Mouse (Mus musculus): ENCODE results near the gene Sstr3. TPM values are rescaled to one million over a fixed set of nuclear protein-coding genes. Genes with fewer than 3 reads are reported as not detected.

Sstr3 gene
- polyA plus RNA-seq, 1 experiment from 2014 or later, result not detected

DNA sequence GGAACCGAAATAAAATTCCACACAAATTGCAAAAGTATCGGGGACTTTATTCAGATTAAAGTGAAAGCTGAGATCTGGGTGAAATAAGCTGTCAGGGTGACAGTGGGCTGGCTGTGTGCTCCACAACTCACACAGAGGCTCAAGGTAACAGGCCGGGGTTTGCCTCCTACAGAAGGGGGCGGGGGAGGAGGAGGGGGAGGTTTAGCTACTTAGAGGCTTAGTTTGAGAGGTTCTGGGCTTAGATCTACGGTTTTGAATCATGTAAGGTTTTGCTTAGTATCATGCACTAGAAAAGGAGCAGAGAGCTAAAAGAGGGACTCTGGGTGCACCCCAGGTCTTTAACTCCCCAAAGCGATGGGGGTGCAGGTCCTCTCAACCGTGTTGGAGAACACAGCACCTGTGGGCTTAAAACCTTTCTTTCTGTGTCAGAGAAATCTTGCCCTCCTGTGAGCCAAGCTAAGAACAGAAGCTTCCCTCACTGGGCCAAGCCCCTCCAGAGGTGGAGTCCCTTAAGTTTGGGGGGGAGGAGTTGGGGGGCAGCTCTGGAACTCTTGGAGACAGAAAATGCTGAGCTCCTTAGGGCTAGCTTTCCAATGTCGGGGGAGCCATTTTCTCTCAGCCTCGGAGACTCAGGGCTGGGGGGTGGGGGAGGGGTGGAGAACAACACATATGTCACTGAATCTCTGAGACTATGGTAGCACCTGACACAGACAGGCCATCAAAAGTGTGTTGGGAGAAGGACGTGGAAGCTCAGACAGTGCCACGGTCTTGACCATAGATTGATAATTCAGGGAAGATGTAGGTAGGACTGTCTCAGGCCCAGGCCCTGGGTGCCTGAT, 14.9 kb upstream of the Sstr3 start:
- ATAC-seq (ENCODE audit: insufficient number of reproducible peaks, low FRiP score, low TSS enrichment, low read depth), result no peak
- Histone ChIP-seq H3K27ac (replicated peaks) (no peak overlapping the region), H3K4me2 (replicated peaks) (no peak overlapping the region), H3K4me1 (no peaks in the 10 kb centered on the region), H3K27me3 (no peaks in the 10 kb centered on the region), H3K9ac (no peak overlapping the region), H3K9me3 (replicated peaks) (no peaks in the 10 kb centered on the region), H3K36me3 (no peaks in the 10 kb centered on the region), H3K4me3 (replicated peaks) (no peak overlapping the region)
- 52% methylated on average over 11 of the region's 11 CpGs for WGBS

GRCm38 (mm10) chr15:78557693-78558535, 13.4 kb upstream of the Sstr3 start:
- 56% methylated on average over 10 of the region's 10 CpGs for WGBS
- Histone ChIP-seq H3K36me3 (no peaks in the 10 kb centered on the region), H3K9me3 (replicated peaks) (no peaks in the 10 kb centered on the region), H3K9ac (no peak overlapping the region), H3K27me3 (no peaks in the 10 kb centered on the region), H3K27ac (replicated peaks) (no peak overlapping the region), H3K4me1 (no peaks in the 10 kb centered on the region), H3K4me3 (replicated peaks) (no peak overlapping the region), H3K4me2 (replicated peaks) (no peak overlapping the region)
- no peak for ATAC-seq (ENCODE audit: insufficient number of reproducible peaks, low FRiP score, low TSS enrichment, low read depth)

GRCm38 (mm10) chr15:78554545-78555313, 10.2 kb upstream of the Sstr3 start:
- whole genome bisulfite sequencing, result 52% methylated on average over 25 of the region's 25 CpGs
- no peak for ATAC-seq (ENCODE audit: insufficient number of reproducible peaks, low FRiP score, low TSS enrichment, low read depth)
- Histone ChIP-seq H3K9ac (no peak overlapping the region), H3K27me3 (no peaks in the 10 kb centered on the region), H3K27ac (replicated peaks) (no peak overlapping the region), H3K4me3 (replicated peaks) (peak overlapping the region; percentile 29), H3K4me1 (no peaks in the 10 kb centered on the region), H3K4me2 (replicated peaks) (peak overlapping the region; percentile 41), H3K9me3 (replicated peaks) (no peaks in the 10 kb centered on the region), H3K36me3 (no peaks in the 10 kb centered on the region)

DNA sequence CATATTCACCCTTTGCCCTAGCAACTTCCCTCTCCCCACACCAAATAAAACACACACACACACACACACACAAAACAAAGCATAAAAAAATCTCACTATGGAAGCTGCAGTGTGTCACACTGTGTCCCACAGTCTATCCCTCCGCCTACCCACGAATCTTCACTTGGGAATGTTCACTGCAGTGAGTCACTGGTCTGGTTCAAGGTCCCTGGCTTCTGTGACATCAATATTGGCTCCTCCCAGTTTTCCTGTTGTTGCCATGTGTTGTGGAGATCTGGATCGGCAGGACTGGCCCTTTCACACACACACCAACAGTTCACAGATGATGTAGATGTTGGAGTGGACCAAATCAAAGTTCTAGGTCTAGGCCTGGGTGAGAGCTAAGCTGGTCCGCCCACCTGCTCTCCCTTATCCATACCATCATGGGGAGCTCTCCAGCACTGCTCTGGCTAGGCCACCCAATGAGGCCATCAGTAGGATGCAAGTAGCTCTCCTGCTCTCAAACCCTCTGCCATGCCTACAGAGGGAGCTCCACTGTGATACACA, 4.8 kb upstream of the Sstr3 start:
- no peaks in the 10 kb centered on the region for H3K36me3 ChIP-seq
- peaks cover 10% of the 10 kb centered on the region; the same call in 1 of the 2 replicates for H3K27me3 ChIP-seq
- H3K9me3 ChIP-seq (replicated peaks), result no peaks in the 10 kb centered on the region
- no peak overlapping the region for H3K4me2 ChIP-seq (replicated peaks)
- peaks cover 5% of the 10 kb centered on the region; the same call in 1 of the 2 replicates for H3K4me1 ChIP-seq
- H3K9ac ChIP-seq, result no peak overlapping the region
- H3K4me3 ChIP-seq (replicated peaks), result no peak overlapping the region
- no peak overlapping the region for H3K27ac ChIP-seq (replicated peaks)
- ATAC-seq (ENCODE audit: insufficient number of reproducible peaks, low FRiP score, low TSS enrichment, low read depth), result no peak
- WGBS, result 71% methylated on average over 4 of the region's 4 CpGs

DNA sequence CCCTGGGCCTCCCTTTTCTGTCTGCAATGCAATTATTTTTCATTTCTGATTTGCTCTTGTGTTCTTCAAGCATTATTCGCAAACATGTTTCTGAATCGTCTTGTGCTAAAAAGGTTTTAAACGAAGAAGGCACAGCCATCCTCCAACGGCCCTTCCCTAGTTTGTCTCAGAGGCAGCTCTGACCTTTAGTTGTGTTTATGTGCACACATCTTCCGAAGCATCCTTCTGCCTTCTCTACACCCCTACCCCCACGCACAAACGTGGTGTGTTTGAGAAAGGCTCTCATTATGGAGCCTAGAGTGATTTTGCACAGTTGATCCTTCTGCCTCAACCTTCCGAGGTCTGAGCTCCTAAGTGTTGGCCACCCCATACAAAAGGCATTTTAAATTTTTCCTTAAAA, 4.2 kb upstream of the Sstr3 start:
- Histone ChIP-seq H3K36me3 (no peaks in the 10 kb centered on the region), H3K27ac (replicated peaks) (no peak overlapping the region), H3K4me2 (replicated peaks) (no peak overlapping the region), H3K4me1 (peaks cover 5% of the 10 kb centered on the region; the same call in 1 of the 2 replicates), H3K9me3 (replicated peaks) (no peaks in the 10 kb centered on the region), H3K9ac (no peak overlapping the region), H3K4me3 (replicated peaks) (no peak overlapping the region), H3K27me3 (peaks cover 16% of the 10 kb centered on the region; the same call in 1 of the 2 replicates)
- 68% methylated on average over 8 of the region's 8 CpGs for WGBS
- no peak for ATAC-seq (ENCODE audit: insufficient number of reproducible peaks, low FRiP score, low TSS enrichment, low read depth)

GRCm38 (mm10) chr15:78548336-78548665, 3.8 kb upstream of the Sstr3 start:
- ATAC-seq (ENCODE audit: insufficient number of reproducible peaks, low FRiP score, low TSS enrichment, low read depth), result peak; percentile 56; the same call in 1 of the 2 replicates
- no peak overlapping the region for H3K4me2 ChIP-seq (replicated peaks)
- H3K9me3 ChIP-seq (replicated peaks), result no peaks in the 10 kb centered on the region
- 25% methylated on average over 3 of the region's 3 CpGs for WGBS
- no peak overlapping the region for H3K27ac ChIP-seq (replicated peaks)
- no peak overlapping the region for H3K4me3 ChIP-seq (replicated peaks)
- peaks cover 20% of the 10 kb centered on the region; the same call in 1 of the 2 replicates for H3K27me3 ChIP-seq
- peaks cover 5% of the 10 kb centered on the region; the same call in 1 of the 2 replicates for H3K4me1 ChIP-seq
- no peak overlapping the region for H3K9ac ChIP-seq
- H3K36me3 ChIP-seq, result no peaks in the 10 kb centered on the region

GRCm38 (mm10) chr15:78547415-78548335, 3.2 kb upstream of the Sstr3 start:
- Histone ChIP-seq H3K4me3 (replicated peaks) (no peak overlapping the region), H3K4me1 (peaks cover 8% of the 10 kb centered on the region; the same call in 1 of the 2 replicates), H3K9ac (no peak overlapping the region), H3K36me3 (no peaks in the 10 kb centered on the region), H3K27me3 (peaks cover 20% of the 10 kb centered on the region; the same call in 1 of the 2 replicates), H3K9me3 (replicated peaks) (no peaks in the 10 kb centered on the region), H3K4me2 (replicated peaks) (no peak overlapping the region), H3K27ac (replicated peaks) (no peak overlapping the region)
- 0 out of 2 replicates have a peak, but pooled peaks have one; percentile 5 for ATAC-seq (ENCODE audit: insufficient number of reproducible peaks, low FRiP score, low TSS enrichment, low read depth)
- WGBS, result 38% methylated on average over 5 of the region's 5 CpGs

DNA sequence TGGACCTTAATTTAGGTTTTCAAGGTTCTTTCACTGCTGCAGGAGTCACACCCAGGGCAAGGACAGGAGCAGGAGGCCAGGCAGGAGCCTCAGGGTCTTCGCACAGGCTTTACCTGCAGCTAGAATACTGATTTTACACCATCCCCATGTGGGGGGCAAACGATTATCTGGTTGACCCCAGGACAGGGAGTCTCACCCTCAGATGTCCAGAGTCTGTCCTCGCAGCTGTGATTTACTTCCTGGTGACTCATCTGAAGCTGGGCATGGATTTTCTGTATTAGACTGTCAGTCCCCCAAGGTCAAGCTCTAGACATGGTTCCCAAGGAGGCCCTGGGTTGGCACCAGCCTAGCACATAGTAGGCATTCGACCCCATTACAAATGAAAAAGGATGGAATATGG, 1.6 kb upstream of the Sstr3 start:
- no peak for ATAC-seq (ENCODE audit: insufficient number of reproducible peaks, low FRiP score, low TSS enrichment, low read depth)
- H3K4me3 ChIP-seq (replicated peaks), result no peak overlapping the region
- no peak overlapping the region for H3K27ac ChIP-seq (replicated peaks)
- no peaks in the 10 kb centered on the region for H3K36me3 ChIP-seq
- H3K4me1 ChIP-seq, result peaks cover 15% of the 10 kb centered on the region; the same call in 1 of the 2 replicates
- peaks cover 20% of the 10 kb centered on the region; the same call in 1 of the 2 replicates for H3K27me3 ChIP-seq
- WGBS, result 77% methylated on average over 4 of the region's 4 CpGs
- H3K9me3 ChIP-seq (replicated peaks), result no peaks in the 10 kb centered on the region
- H3K9ac ChIP-seq, result no peak overlapping the region
- no peak overlapping the region for H3K4me2 ChIP-seq (replicated peaks)

GRCm38 (mm10) chr15:78544041-78544440, 444 bp downstream of the Sstr3 start:
- ATAC-seq (ENCODE audit: insufficient number of reproducible peaks, low FRiP score, low TSS enrichment, low read depth), result no peak
- peaks cover 20% of the 10 kb centered on the region; the same call in 1 of the 2 replicates for H3K27me3 ChIP-seq
- H3K4me3 ChIP-seq (replicated peaks), result no peak overlapping the region
- no peaks in the 10 kb centered on the region for H3K9me3 ChIP-seq (replicated peaks)
- WGBS, result 74% methylated on average over 15 of the region's 15 CpGs
- no peak overlapping the region for H3K9ac ChIP-seq
- no peak overlapping the region for H3K27ac ChIP-seq (replicated peaks)
- no peaks in the 10 kb centered on the region for H3K36me3 ChIP-seq
- H3K4me1 ChIP-seq, result peaks cover 15% of the 10 kb centered on the region; the same call in 1 of the 2 replicates
- H3K4me2 ChIP-seq (replicated peaks), result no peak overlapping the region

Measured in embryonic facial prominence, embryonic 15.5 days (tissue).